Comparison of ENCODE assay signal across 8 mouse cellular contexts in genomic region chr10:81604968-81605665, GRCm38 (mm10). TPM values are rescaled to one million over a fixed set of nuclear protein-coding genes. Genes with fewer than 3 reads are reported as not detected.
A peak's percentile ranks its signal among the peaks of the same experiment; 100 is the strongest.
DNase-seq lines count a peak whose midpoint lies in the region; ATAC-seq and TF ChIP-seq lines count a peak whose summit lies in the region.

No protein-coding gene starts in this region.

- H3K27ac ChIP-seq in forebrain, embryonic 16.5 days (ENCODE audit: low read length) = peak overlapping the region; percentile 93
- H3K27ac ChIP-seq in lung, embryonic 16.5 days (ENCODE audit: low read length) = peak overlapping the region; percentile 91
- H3K27ac ChIP-seq in thymus, adult 2 months (ENCODE audit: control insufficient read depth, insufficient read depth, low read length) = peak overlapping the region; percentile 67

- peak overlapping the region; percentile 61; the same call in 1 of the 2 replicates for H3K9ac ChIP-seq in forebrain, embryonic 16.5 days (replicated peaks; ENCODE audit: low read depth, low read length)
- peak overlapping the region; percentile 66 for H3K9ac ChIP-seq in lung, embryonic 16.5 days (ENCODE audit: low read length)

- H3K9me3 ChIP-seq in G1E (replicated peaks) = no peaks in the 10 kb centered on the region
- no peaks in the 10 kb centered on the region for H3K9me3 ChIP-seq in forebrain, embryonic 16.5 days (ENCODE audit: control insufficient read depth, low read length)
- H3K9me3 ChIP-seq in lung, embryonic 16.5 days (ENCODE audit: control insufficient read depth, low read length) = no peaks in the 10 kb centered on the region

- no peak for TF ChIP-seq POLR2A in thymus, adult 2 months (IDR thresholded peaks at IDR 0.05; ENCODE audit: control insufficient read depth, extremely low read depth, insufficient read depth, low read length, poor library complexity)

- peak overlapping the region; percentile 70 for H3K4me3 ChIP-seq in G1E (ENCODE audit: low read depth, low read length)
- peak overlapping the region; percentile 67 for H3K4me3 ChIP-seq in forebrain, embryonic 16.5 days (replicated peaks; ENCODE audit: low read length)
- peak overlapping the region; percentile 53 for H3K4me3 ChIP-seq in lung, embryonic 16.5 days (ENCODE audit: low read length)
- H3K4me3 ChIP-seq in thymus, adult 2 months (ENCODE audit: control insufficient read depth, insufficient read depth, low read length) = peak overlapping the region; percentile 27

- 17% methylated on average over 29 of the region's 29 CpGs for WGBS in forebrain, embryonic 16.5 days
- WGBS in lung, embryonic 16.5 days = 18% methylated on average over 29 of the region's 29 CpGs
- WGBS in thymus, adult 2 months = 6% methylated on average over 29 of the region's 29 CpGs

- H3K4me2 ChIP-seq in forebrain, embryonic 16.5 days (ENCODE audit: low read length) = peak overlapping the region; percentile 70
- H3K4me2 ChIP-seq in lung, embryonic 16.5 days (ENCODE audit: low read depth, low read length) = peak overlapping the region; percentile 67

- H3K4me1 ChIP-seq in G1E (ENCODE audit: insufficient read depth, low read depth, low read length) = peaks cover 64% of the 10 kb centered on the region
- H3K4me1 ChIP-seq in forebrain, embryonic 16.5 days (replicated peaks; ENCODE audit: control insufficient read depth, insufficient read depth, low read length) = peaks cover 33% of the 10 kb centered on the region
- peaks cover 24% of the 10 kb centered on the region for H3K4me1 ChIP-seq in lung, embryonic 16.5 days (replicated peaks; ENCODE audit: control insufficient read depth, insufficient read depth, low read length)
- peaks cover 42% of the 10 kb centered on the region for H3K4me1 ChIP-seq in thymus, adult 2 months (replicated peaks; ENCODE audit: control insufficient read depth, insufficient read depth, low read length)

- peak; percentile 23; the same call in 1 of the 2 replicates for ATAC-seq in G1E (ENCODE audit: extremely low read depth, insufficient number of reproducible peaks, low FRiP score, poor library complexity, severe bottlenecking)
- peak; percentile 38 for ATAC-seq in forebrain, embryonic 16.5 days
- peak; percentile 50 for ATAC-seq in lung, embryonic 16.5 days (ENCODE audit: low read depth)

- TF ChIP-seq CTCF in G1E (IDR thresholded peaks at IDR 0.05; ENCODE audit: low read depth, low read length) = peak; percentile 45
- peak; percentile 92 for TF ChIP-seq CTCF in thymus, adult 2 months (IDR thresholded peaks at IDR 0.05; ENCODE audit: borderline replicate concordance, control insufficient read depth, extremely low read depth, insufficient read depth, low read length, poor library complexity)

- peak; percentile 48 for DNase-seq in G1E (ENCODE audit: low spot score)
- peak; percentile 86 for DNase-seq in cerebellum, adult 11-12 months
- DNase-seq in heart, postnatal 4 days = peak; percentile 93
- peak; percentile 77 to 87 for DNase-seq in layer of hippocampus, adult 8-10 months (ENCODE audit: low spot score in 2 of 2)
- peak; percentile 74 for DNase-seq in ovary, adult 18-20 months (ENCODE audit: low spot score)
- peak; percentile 88 for DNase-seq in thymus, adult 2 months

- H3K27me3 ChIP-seq in G1E (ENCODE audit: insufficient read depth, low read length) = no peaks in the 10 kb centered on the region
- peaks cover 3% of the 10 kb centered on the region; the same call in 1 of the 2 replicates for H3K27me3 ChIP-seq in forebrain, embryonic 16.5 days (replicated peaks; ENCODE audit: control insufficient read depth, insufficient read depth, low read length)
- no peaks in the 10 kb centered on the region for H3K27me3 ChIP-seq in lung, embryonic 16.5 days (ENCODE audit: control insufficient read depth, insufficient read depth, low read depth, low read length)
- no peaks in the 10 kb centered on the region for H3K27me3 ChIP-seq in thymus, adult 2 months (ENCODE audit: control insufficient read depth, insufficient read depth, low read length)

- peaks cover 27% of the 10 kb centered on the region for H3K36me3 ChIP-seq in G1E (replicated peaks)
- H3K36me3 ChIP-seq in forebrain, embryonic 16.5 days (ENCODE audit: control insufficient read depth, insufficient read depth) = no peaks in the 10 kb centered on the region; the same call in 1 of the 2 replicates
- H3K36me3 ChIP-seq in lung, embryonic 16.5 days (ENCODE audit: control insufficient read depth, insufficient read depth, low read length) = no peaks in the 10 kb centered on the region
- no peaks in the 10 kb centered on the region for H3K36me3 ChIP-seq in thymus, adult 2 months (ENCODE audit: control insufficient read depth, insufficient read depth, low read length)

RNA-seq across cellular contexts. Expression of gene BC025920, which starts 1.0 kb away (rescaled TPM):
- total RNA-seq in G1E (2014; fragmentation: Nextera tagmentation) = 6.7 and 6.8 TPM in 2 replicates
- 3.3 and 4.3 TPM in 2 replicates for total RNA-seq in G1E (2017)
- 0.40 and 0.50 TPM in 2 replicates for polyA plus RNA-seq in G1E (2012)
- 2.7 and 3.4 TPM in 2 replicates for polyA plus RNA-seq in forebrain, embryonic 16.5 days (2015; fragmentation: Nextera tagmentation; extraction: Ambion mirVana)
- total RNA-seq in heart, postnatal 4 days (2021) = 1 to 10 TPM; 1.2 to 1.3 TPM
- total RNA-seq in layer of hippocampus, adult 8-10 months (2022) = 1 to 10 TPM; 3.3 to 3.9 (median 3.7) TPM
- polyA plus RNA-seq in lung, embryonic 16.5 days (2015; fragmentation: Nextera tagmentation; extraction: Ambion mirVana) = 0.24 and 0.98 TPM in 2 replicates
- polyA plus RNA-seq in thymus, adult 2 months (2012; rRNA removed) = 2.8 and 3.3 TPM in 2 replicates

RNA-seq across cellular contexts. Expression of gene Tle6, which starts 4.2 kb away (rescaled TPM):
- total RNA-seq in G1E (2014; fragmentation: Nextera tagmentation) (42.7 and 44.3 TPM in 2 replicates), G1E (2017) (17.5 and 21.5 TPM in 2 replicates)
- polyA plus RNA-seq in G1E (2012) = 28.8 and 49.5 TPM in 2 replicates
- 3.5 and 3.7 TPM in 2 replicates for polyA plus RNA-seq in forebrain, embryonic 16.5 days (2015; fragmentation: Nextera tagmentation; extraction: Ambion mirVana)
- total RNA-seq in heart, postnatal 4 days (2021) = 10 to 100 TPM in 1 of 2 experiments, 1 to 10 TPM in 1; 7.2 to 10.6 TPM
- 1 to 10 TPM; 5.0 to 7.3 (median 5.9) TPM for total RNA-seq in layer of hippocampus, adult 8-10 months (2022)
- 30.1 and 33.8 TPM in 2 replicates for polyA plus RNA-seq in lung, embryonic 16.5 days (2015; fragmentation: Nextera tagmentation; extraction: Ambion mirVana)
- 22.5 and 28.8 TPM in 2 replicates for polyA plus RNA-seq in thymus, adult 2 months (2012; rRNA removed)

RNA-seq across cellular contexts. Expression of gene Sirt6, which starts 22.5 kb away (rescaled TPM):
- total RNA-seq in G1E (2014; fragmentation: Nextera tagmentation) = 35.9 and 61.0 TPM in 2 replicates
- total RNA-seq in G1E (2017) = 6.0 and 6.6 TPM in 2 replicates
- polyA plus RNA-seq in G1E (2012) = 136 and 158 TPM in 2 replicates
- polyA plus RNA-seq in forebrain, embryonic 16.5 days (2015; fragmentation: Nextera tagmentation; extraction: Ambion mirVana) = 51.4 and 55.1 TPM in 2 replicates
- total RNA-seq in heart, postnatal 4 days (2021) = 10 to 100 TPM; 16.8 to 17.0 TPM
- total RNA-seq in layer of hippocampus, adult 8-10 months (2022) = 10 to 100 TPM; 27.0 to 34.2 (median 29.5) TPM
- 38.0 and 40.0 TPM in 2 replicates for polyA plus RNA-seq in lung, embryonic 16.5 days (2015; fragmentation: Nextera tagmentation; extraction: Ambion mirVana)
- 81.9 and 84.7 TPM in 2 replicates for polyA plus RNA-seq in thymus, adult 2 months (2012; rRNA removed)

RNA-seq across cellular contexts. Expression of gene Ankrd24, which starts 23.2 kb away (rescaled TPM):
- total RNA-seq in G1E (2014; fragmentation: Nextera tagmentation) (13.8 and 16.3 TPM in 2 replicates), G1E (2017) (13.4 and 14.3 TPM in 2 replicates)
- 9.8 and 12.7 TPM in 2 replicates for polyA plus RNA-seq in G1E (2012)
- polyA plus RNA-seq in forebrain, embryonic 16.5 days (2015; fragmentation: Nextera tagmentation; extraction: Ambion mirVana) = 13.8 and 16.5 TPM in 2 replicates
- total RNA-seq in heart, postnatal 4 days (2021) = 10 to 100 TPM; 14.5 to 16.0 TPM
- total RNA-seq in layer of hippocampus, adult 8-10 months (2022) = 10 to 100 TPM; 33.6 to 46.4 (median 40.3) TPM
- polyA plus RNA-seq in lung, embryonic 16.5 days (2015; fragmentation: Nextera tagmentation; extraction: Ambion mirVana) = 8.5 and 9.2 TPM in 2 replicates
- polyA plus RNA-seq in thymus, adult 2 months (2012; rRNA removed) = 16.3 and 19.1 TPM in 2 replicates

RNA-seq across cellular contexts. Expression of gene Tle2, which starts 30.8 kb away (rescaled TPM):
- total RNA-seq in G1E (2014; fragmentation: Nextera tagmentation) (0.45 and 1.8 TPM in 2 replicates), G1E (2017) (1.5 and 2.5 TPM in 2 replicates)
- 3.3 and 3.6 TPM in 2 replicates for polyA plus RNA-seq in G1E (2012)
- 27.1 and 32.6 TPM in 2 replicates for polyA plus RNA-seq in forebrain, embryonic 16.5 days (2015; fragmentation: Nextera tagmentation; extraction: Ambion mirVana)
- 10 to 100 TPM; 15.3 to 17.1 TPM for total RNA-seq in heart, postnatal 4 days (2021)
- 10 to 100 TPM; 34.5 to 59.9 (median 38.5) TPM for total RNA-seq in layer of hippocampus, adult 8-10 months (2022)
- polyA plus RNA-seq in lung, embryonic 16.5 days (2015; fragmentation: Nextera tagmentation; extraction: Ambion mirVana) = 51.2 and 53.3 TPM in 2 replicates
- 100 and 115 TPM in 2 replicates for polyA plus RNA-seq in thymus, adult 2 months (2012; rRNA removed)

Comparison
In these comparisons a context has a peak if more than half of its experiments do, and no peak if none do; other contexts are left out.
1. Peak in every context shown above with its lines: DNase-seq, ATAC-seq, H3K4me3 ChIP-seq and H3K27ac ChIP-seq.